Mouse (Mus musculus) E14TG2a.4 (cell line): Measurements from ENCODE around the gene Pik3r2.

ENCODE experiments used
- CTCF ChIP-seq: conservative IDR thresholded peaks from 2 replicates; pipeline ENCODE4 v1.5.1; 2014; ENCODE audit warnings: low read length
- NANOG ChIP-seq: IDR thresholded peaks from 2 replicates; pipeline ENCODE4 v1.6.1; 2014; ENCODE audit warnings: borderline replicate concordance, low read length, mixed read lengths

DNA sequence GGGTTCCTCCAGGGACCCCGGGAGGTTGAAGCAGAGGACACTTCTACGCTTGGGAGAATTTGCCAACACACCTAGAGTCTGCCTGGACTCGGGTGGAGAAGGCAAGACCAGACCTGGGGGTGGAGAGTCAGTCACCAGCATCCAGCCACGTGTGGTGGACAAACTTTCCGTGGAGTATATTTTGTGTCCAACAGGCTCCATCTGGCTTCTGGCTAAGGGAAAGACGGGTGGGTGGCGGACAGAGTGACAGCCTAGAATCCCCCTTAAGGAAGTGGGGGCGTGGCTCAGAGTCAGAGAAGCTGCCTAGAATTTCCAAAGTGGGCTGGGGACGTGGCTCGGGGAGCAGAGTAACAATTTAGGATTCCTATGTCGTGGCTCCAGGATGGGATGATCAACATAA lies 45.5 kb upstream of the Pik3r2 start:
- TF ChIP-seq CTCF (no peak), NANOG (no peak)
